Mouse (Mus musculus) c-Kit-positive CD71-positive TER-119-negative erythroid progenitor cells, embryonic 14.5 days (primary cell): Measurements from ENCODE around the gene Pabpc4.
"Not testable (repeated sequence)": the region's sequence is repeated elsewhere in the genome, so short reads cannot be mapped to it uniquely, and the experiment has no call there.

ENCODE experiments used
- DNase-seq: peaks from one replicate; pipeline ENCODE4 v3.0.0-alpha.2; 2013; ENCODE audit warnings: low read depth

Pabpc4 gene

DNA sequence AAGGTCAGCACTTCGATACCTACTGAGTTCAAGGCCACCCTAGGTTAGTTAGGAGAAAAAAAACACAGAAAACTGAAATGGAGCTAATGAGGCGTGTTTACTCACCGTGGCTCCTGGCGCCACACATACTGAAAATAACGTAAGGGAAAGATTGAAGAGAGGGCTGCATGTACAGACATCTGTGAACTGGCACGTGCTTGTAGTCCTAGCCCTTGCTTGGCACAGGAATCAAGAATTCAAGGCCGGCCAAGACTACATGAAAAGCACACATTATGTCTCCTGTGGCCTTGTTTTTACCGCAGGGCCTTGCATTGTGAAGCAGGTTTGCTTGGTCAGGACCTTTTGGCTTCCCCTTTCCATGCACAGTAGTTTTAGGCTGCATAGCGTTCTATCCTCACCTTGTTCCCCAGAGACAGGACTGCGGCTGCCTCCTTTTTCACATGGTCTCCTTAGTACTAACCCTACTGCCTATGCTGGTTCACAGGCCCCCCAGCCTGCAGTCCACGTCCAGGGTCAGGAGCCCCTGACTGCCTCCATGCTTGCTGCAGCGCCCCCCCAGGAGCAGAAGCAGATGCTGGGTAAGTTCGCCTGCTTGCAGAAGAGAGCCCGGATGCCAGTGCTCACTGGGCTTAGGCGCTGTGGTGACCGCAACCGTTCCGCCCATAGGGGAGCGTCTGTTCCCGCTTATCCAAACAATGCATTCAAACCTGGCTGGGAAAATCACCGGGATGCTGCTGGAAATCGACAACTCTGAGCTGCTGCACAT, 35.2 kb downstream of the Pabpc4 start:
- no peak for DNase-seq

DNA sequence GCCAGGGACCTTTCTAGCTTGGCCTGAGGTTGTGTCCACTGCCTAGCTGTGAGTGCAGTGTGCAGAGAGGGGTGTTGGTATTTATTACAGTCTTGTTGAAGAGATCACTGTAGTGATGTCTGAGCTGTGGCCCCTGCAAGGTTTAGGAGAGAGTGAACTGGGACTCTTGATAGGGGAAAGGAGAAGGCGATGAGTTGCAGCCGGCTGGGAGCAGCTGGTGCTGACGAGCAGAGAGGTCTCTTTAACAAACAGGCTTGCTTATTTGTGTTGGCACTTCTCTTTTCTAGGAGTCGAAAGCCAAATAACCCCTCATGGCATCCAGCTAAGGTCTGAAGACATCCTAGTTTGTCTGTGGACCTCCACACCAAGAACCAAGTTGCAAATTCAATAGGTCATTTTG, 36.1 kb downstream of the Pabpc4 start:
- DNase-seq: no peak

DNA sequence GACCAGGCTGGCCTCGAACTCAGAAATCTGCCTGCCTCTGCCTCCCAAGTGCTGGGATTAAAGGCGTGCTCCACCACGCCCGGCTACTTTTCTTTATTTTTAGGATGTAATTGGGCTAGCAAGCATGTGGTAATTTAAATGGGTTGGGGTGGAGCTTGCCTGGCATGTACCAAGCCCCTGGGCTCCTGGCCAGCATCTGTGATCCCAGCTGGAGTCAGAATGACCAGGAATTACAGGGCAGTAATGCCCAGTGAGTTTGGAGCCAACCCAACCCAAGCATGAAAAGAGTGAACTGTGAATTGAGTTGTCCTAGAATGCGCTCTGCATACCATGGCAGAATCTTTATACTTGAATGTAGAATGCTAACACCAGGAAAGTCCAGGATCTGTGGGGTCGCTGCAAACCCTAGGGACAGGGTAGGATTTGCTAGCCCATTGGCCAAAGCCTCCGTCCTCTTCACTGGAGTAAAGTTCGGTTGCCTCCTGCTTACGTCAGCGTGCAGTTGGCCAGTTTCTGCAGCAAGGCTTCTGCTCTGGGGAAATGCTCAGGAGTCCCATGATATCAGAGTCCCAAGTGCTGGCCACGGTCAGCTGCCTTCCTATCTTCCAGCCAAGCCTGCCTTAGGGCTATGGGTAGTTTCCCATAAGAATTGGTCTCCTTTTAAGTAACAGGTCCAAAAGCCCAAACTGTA, 37.0 kb downstream of the Pabpc4 start:
- DNase-seq: no peak

DNA sequence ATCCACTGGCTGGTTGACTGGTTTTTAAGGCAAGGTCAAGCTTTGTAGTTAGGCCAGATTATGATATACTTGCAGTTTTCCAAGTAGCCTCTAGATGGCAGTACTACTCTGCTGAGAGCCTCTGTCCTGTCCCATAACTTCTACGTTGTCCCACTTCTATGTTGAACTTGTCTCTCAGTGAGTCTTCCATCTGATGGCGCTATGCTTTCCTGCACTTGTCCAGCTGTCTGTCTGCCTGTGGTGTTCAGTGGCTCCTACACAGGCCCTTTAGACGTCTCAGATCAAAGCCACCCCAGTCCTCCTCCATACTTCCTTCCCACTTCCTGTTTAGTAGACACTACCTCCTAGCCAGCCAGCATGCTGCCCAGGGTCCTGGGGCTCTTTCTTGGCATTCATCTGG, 43.6 kb downstream of the Pabpc4 start:
- DNase-seq: peak; percentile 50

DNA sequence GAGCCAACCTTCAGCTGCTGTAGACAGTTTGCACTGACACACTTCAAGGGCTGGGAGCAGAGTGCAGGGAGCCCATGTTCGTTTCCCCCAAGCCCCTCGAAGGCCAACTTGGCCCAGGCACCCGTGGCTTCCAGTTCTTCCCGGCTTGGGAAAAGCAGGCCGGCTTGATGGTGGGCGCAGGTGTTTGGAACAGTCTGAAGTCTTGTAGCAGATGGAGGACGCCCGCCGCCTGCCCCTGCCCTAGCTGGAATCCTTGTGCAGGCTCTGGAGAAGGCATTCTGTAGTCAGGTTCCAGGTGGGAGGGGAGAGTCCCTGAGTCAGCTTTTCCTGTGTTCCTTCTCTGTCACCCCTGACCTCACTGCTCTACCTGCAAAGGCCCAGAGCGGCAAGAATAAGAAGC, 44.8 kb downstream of the Pabpc4 start:
- DNase-seq: no peak

DNA sequence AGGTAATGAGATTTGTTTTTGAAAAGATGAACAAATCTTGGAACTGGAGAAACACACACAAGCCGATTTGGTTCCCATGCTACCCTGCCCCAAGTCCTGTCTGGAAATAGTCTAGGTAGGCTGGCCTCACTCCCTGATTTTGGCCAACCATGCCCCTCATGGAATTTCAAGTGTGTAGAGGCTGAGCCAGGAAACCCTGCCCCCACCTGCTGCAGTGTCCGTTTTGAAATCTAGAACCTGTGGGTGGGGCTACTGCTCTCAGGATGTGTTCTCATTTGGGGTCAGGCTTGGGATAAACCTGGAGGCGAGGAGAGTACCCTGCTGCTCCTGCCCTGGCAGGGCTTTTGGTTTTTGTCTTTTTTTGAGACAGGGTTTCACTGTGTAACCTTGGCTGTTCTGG, 46.1 kb downstream of the Pabpc4 start:
- no peak for DNase-seq

DNA sequence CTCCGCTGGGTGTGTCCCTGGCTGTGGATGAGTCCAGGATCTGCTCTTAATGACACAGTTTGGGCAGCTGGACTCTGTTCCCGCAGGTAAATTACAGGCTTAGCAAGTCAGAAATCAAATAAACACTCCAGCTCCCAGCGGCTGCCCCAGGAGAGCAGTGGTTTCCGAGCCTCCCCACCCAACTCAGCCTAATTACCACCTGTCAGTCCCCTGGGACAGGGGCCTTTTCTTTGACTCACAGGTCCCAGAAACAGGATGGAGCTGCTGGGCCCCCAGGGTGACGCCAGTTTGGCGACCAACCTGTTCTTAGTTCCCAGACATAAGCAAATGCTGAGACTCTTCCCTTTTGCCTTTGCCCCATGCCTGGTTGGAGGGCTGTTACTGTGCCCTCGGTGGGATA, 49.7 kb downstream of the Pabpc4 start:
- DNase-seq: no peak

DNA sequence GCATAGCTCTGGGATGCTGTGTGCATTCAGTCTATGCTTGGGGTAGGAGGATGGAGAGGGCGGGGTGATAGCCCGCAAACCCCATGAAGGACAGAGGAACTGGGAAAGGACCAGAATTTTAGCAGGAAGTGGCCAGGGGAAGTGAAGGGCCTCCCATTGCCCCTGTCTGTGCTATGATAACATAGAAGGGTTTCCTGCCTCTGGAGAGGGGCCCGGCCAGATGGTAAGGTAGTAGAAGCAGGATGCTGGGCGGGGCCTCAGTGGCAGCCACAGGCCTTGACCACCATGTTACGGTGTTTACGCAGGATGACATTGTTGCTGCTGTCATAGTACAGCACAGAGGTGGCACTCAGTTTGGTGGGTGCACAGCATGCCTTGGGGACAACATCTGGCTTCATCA, 50.9 kb downstream of the Pabpc4 start:
- DNase-seq: no peak

DNA sequence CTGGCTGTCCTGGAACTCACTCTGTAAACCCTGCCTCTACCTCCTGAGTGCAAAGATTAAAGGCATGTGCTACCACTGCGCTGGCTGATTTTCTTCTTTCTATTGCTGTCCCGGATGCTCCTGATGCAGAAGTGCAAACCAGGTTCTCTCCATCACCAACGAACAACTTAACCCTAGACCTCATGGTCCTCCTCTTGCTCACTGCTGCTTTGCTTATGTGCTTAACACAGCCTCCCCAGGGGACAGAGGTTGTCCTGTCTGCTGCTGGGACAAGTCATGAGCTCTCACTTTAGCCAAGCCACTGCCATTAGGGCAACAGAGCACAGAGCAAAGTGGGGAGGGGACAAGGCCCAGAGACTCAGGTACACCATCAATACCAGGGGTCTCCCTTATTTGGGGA, 52.3 kb downstream of the Pabpc4 start:
- no peak for DNase-seq

DNA sequence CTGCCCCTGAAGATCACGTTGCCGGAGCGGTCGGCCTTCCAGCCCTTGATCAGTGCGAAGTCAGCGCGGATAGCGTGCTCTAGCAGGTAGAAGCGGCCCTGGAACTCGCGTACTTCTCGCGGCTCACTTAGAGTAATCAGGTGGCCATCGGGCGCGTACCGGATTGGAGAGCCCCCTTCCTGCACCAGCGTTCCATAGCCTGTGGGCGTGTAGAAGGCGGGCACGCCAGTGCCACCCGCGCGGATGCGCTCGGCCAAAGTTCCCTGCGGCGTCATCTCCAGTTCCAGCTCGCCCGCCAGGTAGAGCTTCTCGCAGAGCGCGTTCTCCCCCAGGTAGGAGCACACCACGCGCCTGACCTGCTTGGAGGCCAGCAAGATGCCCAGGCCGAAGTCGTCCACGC, 60.8 kb downstream of the Pabpc4 start:
- not testable (repeated sequence) for DNase-seq

DNA sequence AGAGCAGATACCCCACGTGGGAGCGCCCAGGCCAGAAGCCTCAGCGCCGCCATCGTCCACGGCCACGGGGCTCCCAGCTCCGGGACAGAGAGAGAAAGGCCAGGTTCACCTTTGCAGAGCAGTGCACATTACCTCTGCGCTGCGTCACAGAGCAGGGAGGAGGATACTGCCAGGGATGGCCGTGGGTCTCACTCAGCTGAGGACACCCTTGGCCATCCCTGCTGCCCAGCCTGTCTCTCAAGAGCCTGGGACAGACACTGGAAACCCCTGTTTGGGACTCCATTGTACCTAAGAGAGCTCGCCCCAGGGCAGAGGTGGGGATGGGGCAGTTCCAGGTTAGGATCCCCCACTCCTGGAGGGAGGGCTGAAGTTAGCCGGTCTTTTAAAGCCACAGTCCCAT, 61.4 kb downstream of the Pabpc4 start, which contains the start of gene Oxct2a:
Gene Oxct2a, minus strand, starts transcription at position 101 of the 400 bp plus-strand sequence.
- no peak for DNase-seq

DNA sequence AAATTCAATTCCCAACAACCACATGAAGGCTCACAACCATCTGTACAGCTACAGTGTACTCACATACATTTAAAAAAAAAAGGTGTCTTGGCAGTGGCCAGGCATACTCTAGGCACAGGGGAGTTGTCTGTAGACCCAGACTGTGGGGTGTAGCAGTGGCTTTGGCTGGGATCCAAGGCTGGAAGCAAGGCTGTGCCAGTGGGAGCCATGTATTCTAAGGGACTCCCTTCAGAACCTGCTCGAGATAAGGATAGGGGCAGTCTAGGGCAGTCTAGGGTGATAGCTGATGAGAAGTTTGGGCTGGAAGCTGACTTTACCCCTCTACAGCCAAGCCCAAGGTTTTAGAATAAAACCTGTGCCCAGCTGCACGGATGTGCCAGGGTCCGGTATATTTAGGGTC, 63.9 kb downstream of the Pabpc4 start:
- no peak for DNase-seq

DNA sequence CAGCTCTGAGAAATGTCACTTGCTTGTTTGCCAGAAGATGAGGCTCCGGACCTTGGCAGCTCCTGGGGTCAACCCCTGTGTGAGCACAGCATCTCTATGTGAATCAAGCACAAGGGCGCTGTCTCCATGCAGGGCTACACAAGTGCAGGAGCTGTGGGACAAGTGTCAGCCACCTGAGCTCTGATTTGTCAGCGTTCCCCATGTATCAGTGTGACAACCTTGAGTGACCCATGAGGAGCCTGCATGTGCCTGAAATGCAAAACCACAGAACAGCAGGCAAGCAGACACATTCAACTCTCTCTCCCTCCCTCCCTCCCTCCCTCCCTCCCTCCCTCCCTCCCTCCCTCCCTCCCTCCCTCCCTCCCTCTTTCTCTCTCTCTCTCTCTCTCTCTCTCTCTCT, 65.5 kb downstream of the Pabpc4 start:
- DNase-seq: no peak

DNA sequence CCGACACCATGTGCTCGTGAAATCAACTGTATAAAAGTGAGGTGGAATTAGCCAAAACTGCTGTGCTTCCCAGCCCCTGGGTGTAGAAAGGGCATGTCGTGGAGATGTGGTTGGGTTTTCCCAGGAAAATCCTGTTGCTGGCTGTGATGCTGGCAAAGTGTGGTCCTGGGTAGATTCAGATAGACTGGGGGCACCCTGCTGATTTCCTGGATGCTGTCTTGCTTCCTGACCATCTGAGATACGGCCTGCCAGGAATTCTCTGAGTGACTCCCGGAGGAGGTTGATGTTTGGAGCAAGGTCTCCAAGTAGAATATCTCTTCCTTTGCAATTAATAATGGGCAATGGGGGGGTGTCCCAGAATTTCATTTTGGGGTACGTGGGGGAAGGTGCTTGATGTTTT, 66.8 kb downstream of the Pabpc4 start:
- no peak for DNase-seq

DNA sequence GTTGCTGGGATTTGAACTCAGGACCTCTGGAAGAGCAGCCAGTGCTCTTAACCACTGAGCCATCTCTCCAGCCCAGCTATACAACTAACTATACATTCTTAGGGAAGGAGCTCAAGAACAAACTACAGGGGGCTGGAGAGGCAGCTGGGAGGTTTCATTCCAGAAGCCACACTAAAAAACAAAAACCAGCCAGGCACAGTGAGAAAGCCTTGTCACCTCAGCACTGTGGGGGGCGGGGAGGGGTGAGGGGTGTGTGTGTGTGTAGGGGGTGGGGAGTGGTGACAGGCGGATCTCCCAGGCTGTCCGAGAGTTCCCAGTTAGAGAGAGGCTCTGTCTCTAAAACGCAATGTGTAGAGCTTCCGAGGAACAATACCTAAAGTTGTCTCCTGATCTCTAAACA, 69.2 kb downstream of the Pabpc4 start:
- DNase-seq: no peak

DNA sequence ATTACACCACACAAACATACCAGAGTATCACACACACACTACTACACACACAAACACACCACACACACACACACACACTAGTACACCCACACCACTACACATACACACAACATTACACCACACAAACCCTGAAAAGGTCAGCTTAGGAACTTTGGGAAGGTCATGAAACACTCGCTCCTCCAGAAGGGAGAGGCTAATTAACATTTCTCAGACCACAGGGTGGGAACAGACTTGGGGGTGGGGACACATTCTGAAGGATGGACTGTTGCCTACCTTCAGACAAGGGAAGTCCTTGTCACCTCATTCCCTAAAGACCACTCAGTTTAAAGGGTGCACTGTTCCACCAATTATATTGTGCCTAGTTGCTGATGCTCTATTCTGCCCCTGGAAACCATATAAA, 69.8 kb downstream of the Pabpc4 start:
- DNase-seq: not testable (repeated sequence)

DNA sequence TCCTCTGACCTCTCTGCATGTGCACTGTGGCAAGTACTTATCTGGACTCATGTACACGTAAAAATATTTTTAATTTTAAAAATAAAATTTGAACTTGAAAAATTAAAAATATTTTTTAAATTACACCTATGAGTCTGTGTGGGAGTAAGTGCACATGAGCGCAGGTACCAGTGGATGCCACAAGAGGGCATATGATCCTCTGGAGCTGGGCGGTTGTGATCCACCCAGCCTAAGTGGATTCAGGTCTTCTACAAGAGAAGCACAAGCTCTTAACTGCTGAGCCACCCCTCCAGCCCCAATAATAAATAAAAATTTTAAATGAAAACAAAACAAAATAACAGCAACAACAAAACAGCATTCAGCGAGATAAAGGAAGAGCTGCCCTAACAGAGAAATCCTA, 71.0 kb downstream of the Pabpc4 start:
- no peak for DNase-seq

DNA sequence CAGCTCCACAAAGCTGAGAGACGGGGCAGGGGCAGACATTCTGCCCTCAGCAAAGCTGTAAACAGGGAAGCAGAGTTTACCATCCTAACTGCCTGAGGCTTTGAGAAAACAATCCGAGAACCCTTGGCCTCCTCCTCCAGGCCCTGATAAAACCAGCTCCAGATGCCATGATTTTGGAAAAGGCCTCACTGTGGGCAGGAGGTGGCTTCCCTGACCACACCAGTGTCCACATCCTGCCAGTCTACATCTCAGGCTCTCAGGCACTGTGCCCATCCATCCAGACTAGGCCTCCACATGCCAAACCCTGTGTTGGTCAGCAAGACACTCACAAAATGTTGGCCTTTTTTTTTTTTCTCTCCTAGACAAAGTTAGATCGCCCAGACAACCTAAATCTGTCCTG, 72.0 kb downstream of the Pabpc4 start:
- no peak for DNase-seq

DNA sequence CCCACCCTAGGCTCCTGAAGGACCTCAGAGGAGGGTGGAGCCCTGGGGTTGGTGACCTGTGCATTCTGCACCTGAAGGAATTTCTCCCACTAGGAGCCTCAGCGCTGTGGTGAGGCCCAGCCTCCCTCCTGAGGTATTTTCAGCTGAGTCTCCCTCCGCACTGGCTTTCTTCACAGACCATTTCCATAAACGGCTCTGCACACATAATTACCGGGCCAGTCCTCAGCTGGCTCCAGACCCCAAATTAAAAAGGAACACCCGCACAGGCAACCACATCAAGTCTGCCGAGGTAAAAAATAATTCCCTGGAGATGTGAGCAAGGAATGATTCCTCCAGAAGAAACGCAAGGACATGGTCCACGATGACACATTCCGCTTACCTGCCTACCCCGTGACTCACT, 73.1 kb downstream of the Pabpc4 start:
- DNase-seq: not testable (repeated sequence)

DNA sequence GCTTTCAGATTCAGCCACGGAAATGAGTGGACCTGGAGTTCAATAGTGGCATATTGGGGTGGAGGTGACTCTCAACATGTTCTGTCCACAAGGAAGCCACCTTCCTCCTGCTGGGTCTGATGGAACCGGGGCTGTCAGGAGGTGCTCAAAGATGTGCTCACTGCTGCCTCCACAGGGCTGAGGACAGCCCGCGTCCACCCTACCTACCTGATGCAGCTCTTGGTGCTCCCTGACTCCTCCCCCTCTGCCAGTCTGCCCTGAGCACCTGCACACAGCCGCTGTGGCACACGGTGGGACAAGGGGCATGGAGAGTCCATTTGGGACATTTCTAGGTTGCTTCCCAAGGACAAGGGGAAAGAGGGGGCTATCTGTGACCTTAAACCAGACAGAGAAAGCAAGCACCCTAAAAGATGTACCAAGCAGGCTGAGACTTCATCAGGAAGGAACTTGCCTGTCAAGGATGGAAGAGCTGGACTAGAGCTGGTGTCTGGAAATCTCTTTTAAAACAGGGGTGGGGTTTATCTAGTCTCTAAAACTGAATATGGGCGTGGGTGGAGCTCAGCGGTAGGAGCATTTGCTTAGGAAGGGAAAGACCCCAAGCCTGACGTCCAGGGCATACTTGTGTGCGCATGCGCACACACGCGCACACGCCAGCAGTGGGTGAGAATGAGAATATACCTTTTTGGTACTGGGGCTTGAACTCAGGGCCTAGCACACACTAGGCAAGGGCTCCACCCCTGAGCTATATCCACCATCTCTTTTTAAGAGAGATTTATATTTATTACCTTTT, 73.8 kb downstream of the Pabpc4 start:
- no peak for DNase-seq

DNA sequence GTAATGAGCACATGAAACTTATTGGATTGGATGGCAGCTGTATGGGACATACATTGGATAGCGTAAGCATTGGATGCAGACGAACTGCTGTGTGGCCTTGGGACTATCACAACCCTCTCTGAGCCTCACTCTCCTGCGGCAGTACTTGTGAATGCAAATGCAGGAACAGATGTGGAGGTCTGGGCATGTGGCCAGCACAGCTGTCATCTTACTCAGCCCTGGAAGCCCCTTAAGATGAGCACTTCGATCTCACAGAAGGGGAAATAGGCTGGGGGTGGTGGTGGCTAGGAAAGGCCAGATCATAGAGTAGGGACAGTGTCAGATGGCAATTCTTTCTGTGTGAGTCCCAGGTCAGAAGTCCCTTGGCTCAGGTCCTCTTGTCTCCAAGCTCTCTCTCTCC, 75.5 kb downstream of the Pabpc4 start:
- no peak for DNase-seq

DNA sequence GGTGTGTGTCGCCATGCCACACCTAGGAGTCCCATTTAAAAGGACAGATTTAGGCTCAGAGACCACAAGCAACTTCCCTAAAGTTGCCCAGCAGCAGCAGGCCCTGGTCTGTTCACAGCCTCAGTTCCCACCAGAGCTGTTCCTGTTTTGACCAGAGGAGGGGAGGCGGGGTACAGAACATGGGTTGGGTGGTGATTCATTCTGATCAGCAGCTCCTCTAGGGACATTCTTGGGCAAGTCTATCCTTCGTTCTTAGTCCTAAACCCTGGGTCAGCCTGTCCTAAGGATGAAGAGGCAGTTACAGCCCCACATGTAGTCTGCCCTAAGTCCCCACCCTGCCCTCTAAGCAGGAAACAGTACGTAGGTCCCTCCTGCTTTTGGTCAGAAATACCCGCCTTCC, 78.1 kb downstream of the Pabpc4 start:
- DNase-seq: no peak

DNA sequence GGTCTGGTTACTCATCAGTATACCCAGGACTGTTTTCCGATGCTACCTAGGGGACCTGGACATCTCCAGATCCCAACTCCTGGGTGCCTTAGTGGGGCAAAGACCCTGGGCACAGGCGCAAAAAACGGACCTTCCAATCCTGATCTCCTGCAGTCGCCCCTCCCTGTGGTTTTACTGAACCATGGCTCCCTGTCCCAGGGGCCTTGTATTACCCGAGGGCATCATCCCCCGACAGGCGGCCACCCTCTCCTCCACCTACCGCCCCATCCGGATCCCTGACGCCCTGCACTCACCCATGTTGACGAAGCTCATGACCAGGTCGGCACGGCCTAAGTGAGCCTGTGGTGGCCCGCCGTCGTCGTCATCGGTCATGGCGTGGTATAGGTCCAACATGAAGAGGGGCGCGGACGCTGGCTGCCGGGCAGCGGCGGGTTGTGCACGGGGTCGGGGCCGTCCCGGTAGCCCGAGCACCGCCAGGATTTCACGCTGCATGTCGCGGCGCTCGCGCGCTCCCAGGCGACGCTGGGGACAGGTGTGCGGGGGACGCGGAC, 80.0 kb downstream of the Pabpc4 start:
- DNase-seq: no peak
